Mouse (Mus musculus) megakaryocyte, adult 5-6 weeks (primary cell): ENCODE measurements around the gene Olfr1512. TPM values are rescaled to one million over a fixed set of nuclear protein-coding genes. Genes with fewer than 3 reads are reported as not detected.

Experiments
- ATAC-seq: 2 replicates; pipeline ENCODE4 v1.8.0; 2016; ENCODE audit warnings: mild to moderate bottlenecking, inconsistent platforms; ENCODE audit not compliant: poor library complexity, severe bottlenecking
- total RNA-seq, 2 experiments: library from RNA; stranded (forward) in 1 of 2; stranded (reverse) in 1 of 2; fragments of 153-499, 151-499 nt in 1 of 2; fragments of 221-1000, 200-1000 nt in 1 of 2; gene quantifications; 2 replicates each; pipeline versions ENCODE4 v1.2.3 to v1.2.4; 2015 to 2017

The Olfr1512 gene
- total RNA-seq (2015) (not detected in 2 replicates), total RNA-seq (2017) (not detected in 2 replicates)

DNA sequence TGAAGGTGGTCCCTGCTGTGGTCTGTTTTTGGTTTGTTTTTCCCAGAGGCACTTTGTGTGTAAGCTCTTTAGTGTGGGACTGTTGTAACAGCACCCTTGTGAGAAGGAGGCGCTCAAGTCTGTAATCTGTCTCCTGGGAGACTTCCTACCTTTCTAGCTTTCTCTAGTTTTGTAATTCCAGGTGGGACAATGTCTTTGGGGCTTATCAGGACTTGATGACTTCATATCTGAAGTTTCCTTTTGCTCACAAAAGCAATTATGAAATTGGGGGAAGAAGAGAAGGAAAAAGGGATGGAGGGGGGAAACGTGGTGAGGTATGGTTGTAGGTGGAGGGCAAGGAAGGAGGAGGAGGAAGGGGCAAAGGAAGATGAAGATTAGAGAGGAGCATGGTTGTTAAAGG is at the start of gene Olfr1512:
Gene Olfr1512 (minus strand): TSS at position 101 of the 400 bp plus-strand sequence.
- ATAC-seq = no peak

DNA sequence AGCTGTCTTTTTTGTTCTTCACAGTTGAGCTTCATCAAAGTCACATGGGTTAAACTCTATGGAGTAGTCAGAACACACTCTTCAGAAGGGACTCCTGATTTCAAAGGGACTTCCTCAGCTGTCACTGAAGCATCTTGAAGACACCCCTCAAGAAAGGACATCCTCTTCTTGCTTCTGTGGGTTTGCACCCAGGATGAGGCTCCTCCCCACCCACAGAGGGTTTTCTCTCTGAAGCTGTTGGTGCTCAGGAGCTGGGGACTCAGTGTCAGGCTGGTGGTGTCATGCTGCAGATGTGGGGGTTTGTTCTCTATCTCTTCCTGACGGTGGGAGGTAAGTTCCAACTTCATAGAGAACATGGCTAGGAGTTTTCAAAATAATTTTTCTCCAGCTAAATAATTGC is 48.7 kb upstream of the Olfr1512 start:
- ATAC-seq = no peak

DNA sequence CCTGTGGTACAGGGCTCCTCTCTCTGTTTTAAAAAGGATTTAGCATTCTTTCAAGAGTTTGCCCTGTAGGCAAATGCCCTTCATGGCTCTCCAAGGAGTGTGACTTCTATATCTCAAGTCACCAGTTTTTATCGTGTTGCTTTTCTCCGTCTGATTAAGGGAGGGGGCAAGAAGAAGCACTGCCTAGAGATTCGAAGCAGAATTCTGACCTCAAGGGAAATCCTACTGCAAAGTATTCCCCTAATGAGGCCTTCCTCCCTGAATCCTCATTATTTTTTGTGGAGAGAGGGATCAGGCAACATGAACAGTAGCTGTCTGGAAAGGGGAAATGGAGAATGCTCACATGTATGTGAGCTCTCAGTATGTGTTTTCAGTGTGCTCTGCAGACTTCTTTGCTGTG is 35.3 kb upstream of the Olfr1512 start, which contains the start of gene Olfr1510:
Gene Olfr1510 (minus strand): TSS at position 101 of the 400 bp plus-strand sequence.
- no peak for ATAC-seq

DNA sequence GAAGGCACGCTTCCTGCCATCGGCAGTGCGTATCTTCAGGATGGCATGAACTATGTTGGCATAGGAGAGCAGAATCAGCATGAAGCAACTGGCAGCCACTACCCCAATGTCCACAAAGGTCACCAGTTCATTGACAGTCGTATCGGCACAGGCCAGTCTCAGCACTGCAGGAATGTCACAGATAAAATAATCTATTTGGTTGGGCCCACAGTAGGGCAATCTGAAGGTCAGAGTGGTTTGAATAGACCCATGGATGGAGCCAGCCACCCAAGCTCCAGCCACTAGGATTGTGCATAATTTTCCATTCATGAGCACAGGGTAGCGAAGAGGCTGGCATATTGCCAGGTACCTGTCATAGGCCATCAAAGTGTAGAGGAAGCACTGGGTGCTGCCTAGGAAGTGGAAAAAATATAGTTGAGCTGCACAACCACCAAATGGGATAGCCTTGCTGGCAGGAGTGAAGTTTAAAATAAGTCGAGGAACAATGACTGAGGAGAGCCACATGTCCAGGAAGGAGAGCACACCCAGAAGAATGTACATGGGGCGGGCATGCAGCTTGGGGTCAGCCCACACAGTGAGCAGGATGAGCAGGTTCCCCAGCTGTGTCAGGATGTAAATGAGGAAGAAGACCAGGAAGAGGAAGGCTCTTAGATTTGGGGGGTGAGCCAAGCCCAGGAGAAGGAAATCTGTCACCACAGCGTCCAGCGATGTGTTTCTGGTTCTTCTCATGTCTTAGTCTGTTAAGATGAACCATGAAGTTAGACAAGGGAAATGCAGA is 31.4 kb upstream of the Olfr1512 start:
- peak; percentile 73 for ATAC-seq

DNA sequence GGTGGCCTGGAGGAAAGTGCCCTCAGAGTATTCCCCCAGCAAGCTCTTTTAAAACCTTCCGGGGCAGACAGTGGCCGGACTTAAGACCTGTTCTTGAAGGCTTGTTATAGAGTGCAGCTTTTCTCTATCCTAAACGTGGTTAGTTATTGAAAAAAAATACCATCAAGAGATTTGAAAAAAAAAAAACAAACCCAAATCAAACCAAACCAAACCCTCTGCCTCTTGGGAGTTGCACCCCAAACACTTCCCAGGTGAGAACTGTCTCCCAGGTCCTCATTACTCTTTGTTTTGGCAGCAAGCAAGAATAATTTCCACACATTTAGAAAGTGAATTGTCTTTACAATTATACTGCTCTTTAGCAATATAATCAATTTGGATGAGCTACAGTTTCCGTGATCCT is 18.3 kb upstream of the Olfr1512 start, which contains the start of gene Olfr1511:
Gene Olfr1511 (minus strand): TSS at position 101 of the 400 bp plus-strand sequence.
- no peak for ATAC-seq

DNA sequence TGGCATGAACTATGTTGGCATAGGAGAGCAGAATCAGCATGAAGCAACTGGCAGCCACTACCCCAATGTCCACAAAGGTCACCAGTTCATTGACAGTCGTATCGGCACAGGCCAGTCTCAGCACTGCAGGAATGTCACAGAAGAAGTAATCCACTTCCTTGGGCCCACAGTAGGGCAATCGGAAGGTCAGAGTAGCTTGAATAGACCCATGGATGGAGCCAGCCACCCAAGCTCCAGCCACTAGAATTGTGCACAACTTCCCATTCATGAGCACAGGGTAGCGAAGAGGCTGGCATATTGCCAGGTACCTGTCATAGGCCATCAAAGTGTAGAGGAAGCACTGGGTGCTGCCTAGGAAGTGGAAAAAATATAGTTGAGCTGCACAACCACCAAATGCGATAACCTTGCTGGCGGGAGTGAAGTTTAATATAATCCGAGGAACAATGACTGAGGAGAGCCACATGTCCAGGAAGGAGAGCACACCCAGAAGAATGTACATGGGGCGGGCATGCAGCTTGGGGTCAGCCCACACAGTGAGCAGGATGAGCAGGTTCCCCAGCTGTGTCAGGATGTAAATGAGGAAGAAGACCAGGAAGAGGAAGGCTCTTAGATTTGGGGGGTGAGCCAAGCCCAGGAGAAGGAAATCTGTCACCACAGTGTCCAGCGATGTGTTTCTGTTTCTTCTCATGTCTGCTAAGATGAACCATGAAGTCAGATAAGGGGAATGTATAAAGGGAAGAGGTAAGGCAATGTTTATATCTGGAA is 11.3 kb upstream of the Olfr1512 start:
- ATAC-seq = peak; percentile 79

DNA sequence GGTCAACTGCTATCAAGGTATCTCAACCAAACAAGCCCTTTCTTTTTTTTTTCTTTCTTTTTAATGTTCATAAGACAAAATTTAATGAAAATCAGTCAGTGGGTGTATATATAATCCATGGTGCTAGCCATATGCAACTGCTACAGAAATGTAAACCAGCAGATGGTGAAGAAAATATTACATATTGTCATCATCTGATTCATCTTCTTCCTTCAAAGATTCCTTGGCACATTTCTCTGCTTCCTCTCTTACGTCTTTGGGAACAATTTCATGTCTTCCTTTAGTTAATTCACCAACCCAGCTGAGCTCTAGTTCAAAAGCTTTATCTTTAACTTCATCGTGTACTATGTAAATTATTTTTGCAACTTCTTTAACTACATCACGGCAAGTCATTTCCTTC is 10.2 kb downstream of the Olfr1512 start:
- ATAC-seq = no peak

DNA sequence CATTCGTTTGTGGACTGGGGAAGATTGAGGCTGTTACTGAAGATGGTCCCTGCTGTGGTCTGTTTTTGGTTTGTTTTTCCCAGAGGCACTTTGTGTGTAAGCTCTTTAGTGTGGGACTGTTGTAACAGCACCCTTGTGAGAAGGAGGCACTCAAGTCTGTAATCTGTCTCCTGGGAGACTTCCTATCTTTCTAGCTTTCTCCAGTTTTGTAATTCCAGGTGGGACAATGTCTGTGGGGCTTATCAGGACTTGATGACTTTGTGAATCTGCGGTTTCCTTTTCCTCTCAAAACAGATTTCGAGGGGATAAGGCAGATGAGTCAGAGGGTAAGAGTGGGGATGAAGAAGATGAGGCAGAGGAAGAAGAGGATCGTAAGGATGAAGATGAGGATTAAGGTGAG is 22.7 kb downstream of the Olfr1512 start, which contains the start of gene Olfr1513:
Gene Olfr1513 (minus strand): TSS at position 101 of the 400 bp plus-strand sequence.
- no peak for ATAC-seq

DNA sequence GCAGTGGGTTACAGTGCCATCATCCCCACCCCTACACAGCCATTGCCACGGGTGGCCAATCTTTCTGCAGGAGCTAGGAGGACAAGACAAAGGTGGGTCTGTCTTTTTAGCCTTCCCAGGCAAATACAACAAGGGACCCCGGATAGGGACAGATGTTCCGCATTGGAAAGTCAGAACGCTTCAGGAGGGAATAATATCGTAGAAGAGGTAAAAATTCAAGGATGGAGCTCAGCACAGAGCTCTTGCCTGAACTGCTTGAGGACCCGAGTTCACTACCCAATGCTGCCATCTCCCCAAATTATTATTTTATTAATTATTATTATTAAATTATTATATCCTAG is 39.5 kb downstream of the Olfr1512 start:
- no peak for ATAC-seq

DNA sequence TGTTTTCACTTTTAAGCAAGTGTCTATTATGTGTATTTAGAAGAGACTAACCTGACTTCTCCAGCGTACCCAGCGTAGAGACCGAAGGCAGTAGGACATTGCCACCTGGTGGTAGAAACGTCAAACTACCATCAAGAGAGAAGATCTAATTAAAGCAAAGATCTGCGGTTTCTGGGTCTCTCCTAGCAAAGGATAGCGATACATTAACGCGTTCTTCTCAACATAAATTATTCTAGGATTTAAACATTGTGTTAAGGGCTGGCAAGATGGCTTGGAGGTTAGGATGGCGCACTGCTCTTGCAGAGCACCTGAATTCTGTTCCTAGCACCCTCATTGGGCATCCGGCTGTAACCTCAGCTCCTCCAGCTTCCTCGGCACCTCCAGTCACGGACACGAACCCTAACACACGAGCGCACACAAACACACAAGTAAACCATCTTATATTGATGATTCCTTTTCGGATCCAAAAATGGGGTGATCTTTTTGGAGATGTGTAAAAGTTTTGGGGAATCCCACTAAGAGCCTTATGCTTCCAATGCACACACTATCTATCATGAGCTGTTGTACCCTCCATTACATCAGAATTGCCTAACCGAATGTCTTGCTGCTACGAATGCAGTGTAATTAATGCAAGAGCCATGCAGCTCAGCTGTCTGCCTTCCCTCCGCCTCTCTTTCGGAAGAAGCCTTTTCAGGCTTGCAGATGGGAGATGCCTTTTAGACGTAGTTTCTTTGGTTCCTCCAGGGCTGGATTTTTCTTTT is 40.0 kb downstream of the Olfr1512 start:
- ATAC-seq = peak; percentile 93

DNA sequence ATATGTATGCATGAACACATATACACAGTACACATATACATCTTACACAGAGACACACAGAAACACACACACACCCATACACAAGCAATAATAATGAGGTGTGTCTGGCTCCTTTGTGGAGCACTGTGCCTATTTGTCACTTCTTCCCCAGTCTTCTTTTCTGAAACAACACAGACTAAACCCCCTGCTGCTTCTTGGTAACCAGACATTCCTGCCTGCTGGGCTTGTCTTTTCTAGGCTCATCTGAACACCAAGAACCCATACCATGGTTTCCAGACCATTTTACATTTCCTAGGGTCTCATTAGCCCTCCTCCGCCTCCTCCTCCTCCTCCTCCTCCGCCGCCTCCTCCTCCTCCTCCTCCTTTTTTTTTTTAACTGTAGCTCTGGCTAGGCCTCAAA is 46.8 kb downstream of the Olfr1512 start:
- no peak for ATAC-seq

DNA sequence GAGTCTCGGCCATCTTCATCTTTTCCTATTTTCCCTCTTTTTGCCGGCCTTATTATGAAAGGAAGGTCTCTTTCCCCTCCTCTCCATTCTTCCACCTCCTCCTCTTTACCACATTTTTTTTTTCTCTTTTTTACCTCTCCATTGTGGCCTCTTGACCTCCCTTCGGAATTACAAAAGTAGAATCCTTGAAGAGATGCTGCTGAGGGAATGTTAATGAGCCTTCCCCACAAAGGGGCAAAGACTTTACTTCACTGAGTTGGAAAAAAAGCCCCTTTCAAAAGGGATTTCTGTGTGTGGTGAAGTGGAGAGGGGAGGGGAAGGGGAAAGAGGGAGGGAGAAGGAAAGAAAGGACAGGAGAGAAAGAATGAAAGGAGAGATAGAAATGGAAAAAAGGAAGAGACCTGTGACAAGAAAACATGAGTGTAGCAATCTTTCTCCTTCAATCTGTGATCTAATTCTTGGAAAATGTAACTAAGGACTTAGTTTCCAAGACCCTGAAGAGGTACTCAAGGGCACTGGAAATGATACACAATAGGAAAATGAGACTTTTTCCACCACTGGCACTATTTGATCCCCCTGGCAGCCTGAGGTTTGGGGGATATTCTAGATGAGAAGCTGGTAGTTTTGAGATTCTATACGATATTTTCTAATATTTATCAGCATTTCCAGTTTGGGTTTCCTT is 47.8 kb downstream of the Olfr1512 start:
- ATAC-seq = no peak

DNA sequence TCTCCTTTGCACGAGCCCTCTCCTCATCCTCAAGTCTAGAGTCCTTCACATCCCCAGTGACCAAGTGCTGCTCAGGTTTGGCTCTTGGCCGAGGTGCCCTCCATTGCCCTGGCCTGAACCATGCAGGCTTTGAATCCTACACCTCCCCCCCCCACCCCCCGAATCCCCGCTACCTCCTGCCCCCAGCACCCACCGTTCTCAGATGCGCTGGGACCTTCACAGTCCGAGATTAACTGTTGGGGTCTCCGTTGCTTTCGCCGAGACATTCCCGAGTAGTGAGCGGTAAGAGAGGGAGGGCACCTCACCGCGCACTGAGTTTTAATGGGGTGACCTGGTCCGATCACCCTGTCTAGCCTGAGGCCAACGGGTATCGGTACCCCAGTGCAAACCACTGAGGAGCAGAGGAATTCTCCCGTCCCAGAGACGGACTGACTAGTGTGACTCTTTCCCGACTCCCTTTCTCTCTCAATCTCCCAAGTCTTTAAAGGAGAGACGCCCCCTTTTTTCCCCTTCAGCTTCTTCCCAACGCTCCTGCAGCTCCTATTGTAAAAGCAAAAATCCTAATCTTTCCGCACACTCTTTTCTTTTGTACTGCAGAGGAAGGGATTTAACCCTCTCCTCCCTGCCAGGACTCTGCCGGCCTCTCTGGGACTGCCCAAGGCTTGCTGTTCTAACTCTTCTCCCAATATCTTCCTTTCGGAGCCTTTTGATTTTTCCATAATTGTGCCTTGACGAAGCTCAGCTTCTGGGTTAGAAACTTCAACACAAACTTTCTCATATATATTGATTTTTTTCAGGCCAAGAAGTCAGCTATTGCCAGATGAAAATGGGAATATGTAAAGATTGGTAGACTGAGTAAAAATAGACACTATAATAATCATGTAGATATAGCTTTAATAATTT is 50.8 kb downstream of the Olfr1512 start, which contains the start of gene Sall2:
Gene Sall2 (minus strand): TSS at position 853 of the 903 bp plus-strand sequence.
- no peak for ATAC-seq

DNA sequence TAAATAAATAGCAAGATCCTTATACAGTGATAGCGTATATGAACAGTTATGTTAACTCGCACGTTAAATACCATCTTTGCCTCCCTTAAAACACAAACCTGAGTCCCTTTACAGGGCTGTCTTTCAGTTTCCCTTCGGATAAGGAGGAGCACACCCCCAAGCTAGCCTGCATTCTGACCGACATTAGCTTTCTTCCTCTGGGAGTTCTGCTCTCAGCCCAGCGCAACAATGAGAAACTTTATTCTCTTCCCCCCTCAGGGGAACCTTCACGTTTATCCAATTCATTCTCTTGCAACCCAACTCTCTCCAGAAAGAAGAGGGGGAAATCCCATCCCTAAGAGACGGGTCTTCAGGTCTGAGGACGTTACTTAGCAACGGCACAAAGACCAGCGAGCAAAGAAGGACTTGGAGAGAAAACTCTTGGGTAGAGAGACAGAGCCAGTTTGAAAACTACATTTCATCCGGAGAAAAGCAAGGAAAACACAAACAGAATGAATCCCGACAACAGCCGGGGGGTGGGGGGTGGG is 51.5 kb downstream of the Olfr1512 start:
- no peak for ATAC-seq

DNA sequence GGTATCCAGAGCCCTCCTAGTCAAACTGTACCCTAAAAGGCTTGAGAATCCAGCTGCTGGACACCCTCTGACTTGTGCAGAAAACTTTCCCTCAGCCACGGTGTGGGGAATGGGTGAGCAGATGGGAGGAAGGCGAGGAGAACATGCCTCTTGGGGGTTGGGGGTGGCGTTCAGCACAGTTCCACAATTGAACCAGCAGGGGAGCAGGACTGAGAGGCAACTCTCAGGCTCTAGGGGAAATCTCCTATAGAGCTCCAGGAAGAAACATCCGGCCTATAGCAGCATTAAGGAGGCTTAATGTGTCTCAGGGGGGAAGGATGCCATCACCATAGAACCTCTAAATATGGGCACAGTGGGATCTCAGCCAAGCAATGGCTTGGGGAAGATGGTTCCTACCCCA is 53.1 kb downstream of the Olfr1512 start:
- ATAC-seq = no peak
